Mouse (Mus musculus) forebrain, postnatal 0 days (tissue): ENCODE data around the gene Rnf220. TPM values are rescaled to one million over a fixed set of nuclear protein-coding genes. Genes with fewer than 3 reads are reported as not detected.

Experiments
- ATAC-seq: fragments of 200-750 bp; cut with Nextera tagmentation; 2 replicates; pipeline ENCODE4 v1.8.0; 2017; ENCODE audit warnings: mild to moderate bottlenecking, moderate library complexity
- DNase-seq: peaks from one replicate; pipeline ENCODE4 v3.0.0-alpha.2; 2015
- H3K27ac ChIP-seq: fragments of 300-500 bp; sonication (generic); 2 replicates; pipeline ENCODE4 v1.5.1; 2014; ENCODE audit warnings: low read depth, mild to moderate bottlenecking, antibody characterized with exemption, low read length, moderate library complexity, mixed read lengths
- H3K27me3 ChIP-seq: fragments of 300-500 bp; sonication (generic); 2 replicates; pipeline ENCODE4 v1.6.1; 2014; ENCODE audit warnings: mild to moderate bottlenecking, low read length, mixed read lengths; ENCODE audit not compliant: insufficient read depth
- H3K36me3 ChIP-seq: fragments of 300-500 bp; sonication (generic); 2 replicates; pipeline ENCODE4 v1.6.1; 2014; ENCODE audit warnings: mild to moderate bottlenecking, moderate library complexity; ENCODE audit not compliant: insufficient read depth
- H3K4me1 ChIP-seq: fragments of 300-500 bp; sonication (generic); 2 replicates; pipeline ENCODE4 v1.6.1; 2014; ENCODE audit warnings: antibody characterized with exemption; ENCODE audit not compliant: insufficient read depth
- H3K4me2 ChIP-seq: fragments of 300-500 bp; sonication (generic); 2 replicates; pipeline ENCODE4 v1.6.1; 2014; ENCODE audit warnings: low read depth, mild to moderate bottlenecking, moderate library complexity
- H3K4me3 ChIP-seq: fragments of 300-500 bp; sonication (generic); 2 replicates; pipeline ENCODE4 v1.5.1; 2014; ENCODE audit warnings: low read depth, low read length, mixed read lengths
- H3K9ac ChIP-seq: fragments of 300-500 bp; sonication (generic); 2 replicates; pipeline ENCODE4 v1.6.1; 2014; ENCODE audit warnings: mild to moderate bottlenecking
- H3K9me3 ChIP-seq: fragments of 300-500 bp; sonication (generic); 2 replicates; pipeline ENCODE4 v1.6.1; 2016; ENCODE audit warnings: low read length
- CTCF ChIP-seq: sonication (generic); IDR thresholded peaks from 2 replicates; pipeline ENCODE4 v1.5.1; 2016; ENCODE audit warnings: antibody characterized with exemption, control low read depth, low read depth
- WGBS: fragments of 180-500 bp; shearing (Covaris S2); extraction: QIAGEN DNeasy Blood & Tissue Kit; methylation state at CpG from one replicate; pipeline ENCODE4 v1.1.7; 2014; 5-methylcytosine and 5-hydroxymethylcytosine counted together
- polyA plus RNA-seq: library from polyadenylated mRNA; unstranded; fragments of >200 nt; fragmentation: Nextera tagmentation; extraction: Ambion mirVana; gene quantifications from 2 replicates; pipeline ENCODE4 v1.2.1, GENCODE M21; 2015
- total RNA-seq: library from RNA; depleted of rRNA; stranded (reverse); fragments of >200 nt; gene quantifications from 2 replicates; pipeline ENCODE4 v1.2.3, GENCODE M21; 2014

Rnf220 gene
- total and polyA plus RNA-seq, 2 experiments from 2014 or later = 140 to 185 TPM

DNA sequence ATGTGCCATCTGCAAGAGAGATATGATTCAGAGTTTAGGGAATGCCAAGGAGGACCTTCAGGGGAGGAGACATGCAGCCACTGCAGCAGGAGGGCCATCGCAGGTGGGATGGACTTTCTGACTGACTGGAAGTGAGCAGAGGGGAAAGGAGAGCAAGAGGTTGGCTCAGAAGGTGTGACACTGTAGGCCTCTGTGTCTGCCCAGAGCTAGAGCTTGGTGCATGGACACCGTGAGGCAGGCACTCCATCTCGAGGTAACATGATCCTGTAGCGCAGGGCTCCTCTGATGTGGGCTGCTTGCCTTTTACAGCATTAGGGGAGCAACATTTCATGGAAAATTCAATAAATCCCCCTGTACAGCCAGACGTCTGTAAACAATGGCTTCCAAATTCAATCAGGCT, 126.5 kb downstream of the Rnf220 start:
- TF ChIP-seq CTCF = no peak
- 66% methylated on average over 5 of the region's 5 CpGs for WGBS
- Histone ChIP-seq H3K9ac (no peak overlapping the region), H3K9me3 (no peaks in the 10 kb centered on the region), H3K27me3 (no peaks in the 10 kb centered on the region), H3K27ac (no peak overlapping the region), H3K4me2 (no peak overlapping the region), H3K36me3 (no peaks in the 10 kb centered on the region), H3K4me1 (peaks cover 6% of the 10 kb centered on the region; the same call in 1 of the 2 replicates), H3K4me3 (no peak overlapping the region)
- DNase-seq (no peak), ATAC-seq (no peak)

GRCm38 (mm10) chr4:117369571-117369970, 127.3 kb downstream of the Rnf220 start:
- Histone ChIP-seq H3K36me3 (no peaks in the 10 kb centered on the region), H3K27ac (no peak overlapping the region), H3K4me3 (no peak overlapping the region), H3K4me2 (no peak overlapping the region), H3K4me1 (peaks cover 6% of the 10 kb centered on the region; the same call in 1 of the 2 replicates), H3K9me3 (no peaks in the 10 kb centered on the region), H3K9ac (no peak overlapping the region), H3K27me3 (no peaks in the 10 kb centered on the region)
- DNase-seq (no peak), ATAC-seq (no peak)
- no peak for TF ChIP-seq CTCF
- 93% methylated on average over 3 of the region's 3 CpGs for WGBS

DNA sequence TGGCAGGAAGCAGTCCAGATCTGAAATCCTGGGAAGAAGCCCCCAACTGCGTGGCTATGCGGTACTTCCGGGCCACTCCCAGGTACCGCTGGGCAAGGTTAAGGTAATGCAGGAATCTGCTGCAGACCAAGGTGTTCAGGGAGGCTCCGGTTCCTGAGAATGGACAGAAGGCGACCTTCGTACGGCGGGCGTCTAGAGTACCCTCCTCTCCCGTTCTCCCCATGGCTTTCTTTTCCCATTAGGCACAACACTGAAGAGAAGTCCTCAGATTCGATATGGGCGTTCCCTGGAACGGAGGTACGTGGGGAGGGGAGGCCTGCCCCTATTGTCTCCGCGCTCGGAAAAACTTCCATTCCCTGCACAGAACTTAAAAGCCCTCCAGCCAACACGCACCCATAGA, 129.5 kb downstream of the Rnf220 start:
- Histone ChIP-seq H3K36me3 (no peaks in the 10 kb centered on the region), H3K4me1 (no peaks in the 10 kb centered on the region), H3K4me2 (no peak overlapping the region), H3K4me3 (no peak overlapping the region), H3K9me3 (no peaks in the 10 kb centered on the region), H3K27me3 (no peaks in the 10 kb centered on the region), H3K27ac (no peak overlapping the region), H3K9ac (no peak overlapping the region)
- TF ChIP-seq CTCF = no peak
- WGBS = 68% methylated on average over 19 of the region's 19 CpGs
- no peak for DNase-seq
- no peak for ATAC-seq

- DNase-seq = no peak
- H3K27me3 ChIP-seq = no peaks in the 10 kb centered on the region; the same call in 1 of the 2 replicates
- WGBS = 7% methylated on average over 5 of the region's 5 CpGs
- H3K4me3 ChIP-seq = no peak overlapping the region
- ATAC-seq = no peak
- H3K27ac ChIP-seq = no peak overlapping the region
- no peaks in the 10 kb centered on the region for H3K9me3 ChIP-seq
- no peak for TF ChIP-seq CTCF
- no peaks in the 10 kb centered on the region for H3K36me3 ChIP-seq
- no peak overlapping the region for H3K9ac ChIP-seq
- no peaks in the 10 kb centered on the region for H3K4me1 ChIP-seq
- H3K4me2 ChIP-seq = no peak overlapping the region
Observed at GRCm38 (mm10) chr4:117362085-117362484, 134.8 kb downstream of the Rnf220 start.

DNA sequence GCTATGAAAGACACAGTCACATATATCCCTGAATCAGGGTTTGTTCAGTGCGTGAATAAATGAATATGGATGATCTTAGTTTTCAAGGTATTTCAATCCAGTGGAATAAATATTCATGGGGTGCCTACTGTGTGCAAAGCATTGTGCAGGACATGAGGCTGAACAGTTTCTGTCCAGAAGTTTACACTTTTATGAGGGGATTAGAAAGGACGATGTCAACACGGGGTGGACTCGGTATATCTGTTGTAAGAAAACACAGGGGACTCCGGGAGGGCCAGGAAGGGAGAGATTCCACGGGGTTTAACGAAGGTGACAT, 135.3 kb downstream of the Rnf220 start:
- no peak overlapping the region for H3K4me2 ChIP-seq
- H3K27ac ChIP-seq = no peak overlapping the region
- ATAC-seq (no peak), DNase-seq (no peak)
- no peaks in the 10 kb centered on the region for H3K4me1 ChIP-seq
- 8% methylated on average over 7 of the region's 7 CpGs for WGBS
- no peak overlapping the region for H3K4me3 ChIP-seq
- no peaks in the 10 kb centered on the region; the same call in 1 of the 2 replicates for H3K27me3 ChIP-seq
- no peaks in the 10 kb centered on the region for H3K36me3 ChIP-seq
- H3K9ac ChIP-seq = no peak overlapping the region
- TF ChIP-seq CTCF = no peak
- H3K9me3 ChIP-seq = no peaks in the 10 kb centered on the region

DNA sequence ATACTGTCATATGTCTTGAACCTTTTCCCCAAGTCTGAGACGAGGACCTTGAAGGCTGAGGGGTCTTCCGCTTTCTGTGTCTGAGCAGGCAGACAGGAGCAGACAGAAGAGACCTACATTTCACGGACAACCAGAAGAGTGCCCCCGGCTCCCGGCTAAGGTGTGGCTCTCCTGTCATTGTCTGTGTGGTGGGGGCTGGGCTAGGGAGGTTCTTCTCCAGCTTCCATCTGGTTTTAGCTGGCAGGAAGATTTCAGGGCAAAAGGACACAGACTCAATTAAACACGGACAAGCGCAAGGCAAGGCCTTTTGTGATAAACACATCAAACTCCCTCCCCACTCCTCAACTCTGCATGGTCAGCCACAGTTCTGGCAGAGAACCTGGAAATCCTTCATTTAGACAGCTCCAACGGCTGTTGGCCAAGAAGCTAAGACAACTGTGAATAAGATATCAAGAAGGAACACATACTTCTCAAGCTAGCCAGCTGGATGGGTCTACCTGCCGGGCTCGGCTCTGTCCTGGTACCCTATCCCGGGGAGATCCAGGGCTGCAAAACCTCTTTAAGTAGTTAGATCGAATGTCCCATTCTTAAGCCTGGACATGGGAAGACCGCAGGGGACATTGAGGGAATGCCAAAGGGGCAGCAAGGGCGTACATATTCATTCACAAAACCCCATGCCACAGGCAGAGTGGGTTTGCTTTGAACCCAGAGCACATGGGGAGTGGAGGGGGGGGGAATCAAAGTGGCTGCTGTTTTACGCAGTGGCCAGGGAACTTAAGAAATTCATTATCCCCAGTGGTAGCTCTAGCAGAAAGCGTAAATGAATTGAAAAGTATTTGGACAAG, 135.9 kb downstream of the Rnf220 start:
- DNase-seq (no peak), ATAC-seq (peak; percentile 14; the same call in 1 of the 2 replicates)
- Histone ChIP-seq H3K4me3 (no peak overlapping the region), H3K9me3 (no peaks in the 10 kb centered on the region), H3K4me1 (no peaks in the 10 kb centered on the region), H3K27ac (no peak overlapping the region), H3K27me3 (no peaks in the 10 kb centered on the region; the same call in 1 of the 2 replicates), H3K9ac (no peak overlapping the region), H3K36me3 (no peaks in the 10 kb centered on the region), H3K4me2 (no peak overlapping the region)
- WGBS = 26% methylated on average over 16 of the region's 16 CpGs
- no peak for TF ChIP-seq CTCF

DNA sequence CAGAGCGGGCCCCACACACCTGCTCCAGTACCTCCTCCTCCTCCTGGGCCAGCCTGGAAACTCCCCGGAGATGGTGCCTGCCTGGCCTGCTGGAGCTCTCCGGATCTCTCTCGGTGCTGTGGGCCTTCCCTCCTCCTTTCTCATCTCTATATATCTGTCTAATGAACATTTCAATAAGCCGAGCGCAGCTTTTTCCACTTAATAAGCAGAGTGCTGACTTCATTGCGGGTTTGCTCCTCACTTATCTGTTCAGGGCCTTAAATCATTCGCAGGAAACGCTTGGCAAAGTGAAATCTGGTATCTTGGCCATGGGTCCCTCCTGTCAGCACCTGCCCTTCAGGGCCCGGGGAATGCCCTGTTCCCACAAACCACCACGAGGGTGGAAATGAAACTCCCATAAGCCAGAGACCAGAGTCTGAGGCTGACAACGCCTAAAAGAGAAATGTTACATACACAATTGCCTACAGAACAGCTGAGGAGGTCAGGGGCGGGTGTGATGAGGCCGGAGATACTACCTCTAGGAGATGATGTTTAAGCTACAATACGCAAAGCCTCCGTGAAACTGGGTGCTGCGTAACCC, 137.0 kb downstream of the Rnf220 start:
- TF ChIP-seq CTCF = no peak
- Histone ChIP-seq H3K27ac (no peak overlapping the region), H3K9ac (no peak overlapping the region), H3K27me3 (no peaks in the 10 kb centered on the region; the same call in 1 of the 2 replicates), H3K4me2 (no peak overlapping the region), H3K4me3 (no peak overlapping the region), H3K9me3 (no peaks in the 10 kb centered on the region), H3K4me1 (no peaks in the 10 kb centered on the region), H3K36me3 (no peaks in the 10 kb centered on the region)
- DNase-seq (no peak), ATAC-seq (no peak)
- WGBS = 82% methylated on average over 17 of the region's 17 CpGs
